Mouse (Mus musculus) heart, embryonic 15.5 days (tissue): ENCODE results near the gene Il34. TPM values are rescaled to one million over a fixed set of nuclear protein-coding genes. Genes with fewer than 3 reads are reported as not detected.

ENCODE experiments used
- ATAC-seq: fragments of 200-750 bp; cut with Nextera tagmentation; replicated peaks from 2 replicates; pipeline ENCODE4 v1.8.0; 2017; ENCODE audit warnings: low read depth, moderate TSS enrichment; ENCODE audit not compliant: insufficient number of reproducible peaks, insufficient read depth, low FRiP score
- H3K27ac ChIP-seq: fragments of 300-500 bp; sonication (generic); 2 replicates; pipeline ENCODE4 v1.5.1; 2015; ENCODE audit warnings: mild to moderate bottlenecking, inconsistent platforms
- H3K27me3 ChIP-seq: fragments of 300-500 bp; sonication (generic); 2 replicates; pipeline ENCODE4 v1.6.1; 2015; ENCODE audit warnings: inconsistent platforms
- H3K36me3 ChIP-seq: fragments of 300-500 bp; sonication (generic); 2 replicates; pipeline ENCODE4 v1.6.1; 2015; ENCODE audit warnings: mild to moderate bottlenecking, inconsistent platforms
- H3K4me1 ChIP-seq: fragments of 300-500 bp; sonication (generic); replicated peaks from 2 replicates; pipeline ENCODE4 v1.6.1; 2015; ENCODE audit warnings: inconsistent platforms
- H3K4me2 ChIP-seq: fragments of 300-500 bp; sonication (generic); 2 replicates; pipeline ENCODE4 v1.6.1; 2015; ENCODE audit warnings: inconsistent platforms, mild to moderate bottlenecking, moderate library complexity
- H3K4me3 ChIP-seq: fragments of 300-500 bp; sonication (generic); 2 replicates; pipeline ENCODE4 v1.5.1; 2015; ENCODE audit warnings: mild to moderate bottlenecking, inconsistent platforms
- H3K9ac ChIP-seq: fragments of 300-500 bp; sonication (generic); 2 replicates; pipeline ENCODE4 v1.6.1; 2015; ENCODE audit warnings: mild to moderate bottlenecking, inconsistent platforms
- H3K9me3 ChIP-seq: fragments of 300-500 bp; sonication (generic); replicated peaks from 2 replicates; pipeline ENCODE4 v1.6.1; 2016; ENCODE audit warnings: inconsistent platforms
- WGBS: fragments of 180-500 bp; shearing (Covaris S2); methylation state at CpG from one replicate; pipeline ENCODE4 v1.1.7; 2015; ENCODE audit warnings: mixed read lengths; 5-methylcytosine and 5-hydroxymethylcytosine counted together
- polyA plus RNA-seq: library from polyadenylated mRNA; unstranded; fragments of >200 nt; fragmentation: Nextera tagmentation; extraction: Ambion mirVana; gene quantifications from 2 replicates; pipeline ENCODE4 v1.2.1, GENCODE M21; 2015

Gene Il34
- polyA plus RNA-seq, 1 experiment from 2014 or later, result 0.94 TPM

DNA sequence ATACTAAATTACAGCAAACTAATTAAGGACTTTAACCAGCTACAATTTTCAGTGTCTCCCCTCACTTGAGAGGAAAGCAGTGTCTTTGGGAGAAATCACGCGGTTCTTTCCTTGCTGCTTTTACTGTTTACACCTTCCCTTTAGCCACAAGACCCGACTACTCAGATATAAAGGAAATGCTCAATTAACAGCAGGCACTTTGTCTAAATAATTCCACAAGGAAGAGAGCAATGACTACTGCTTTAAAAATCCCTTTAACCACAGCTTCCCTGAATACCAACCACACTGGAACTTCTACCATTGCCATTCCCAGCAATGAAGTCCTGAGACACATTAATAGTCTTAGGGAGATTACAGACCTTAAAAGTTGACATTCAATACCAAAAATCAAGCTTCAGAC lies 22.8 kb upstream of the Il34 start:
- Histone ChIP-seq H3K27me3 (no peaks in the 10 kb centered on the region), H3K4me1 (no peaks in the 10 kb centered on the region), H3K4me3 (no peak overlapping the region), H3K36me3 (peaks cover 88% of the 10 kb centered on the region), H3K27ac (no peak overlapping the region), H3K4me2 (no peak overlapping the region), H3K9me3 (no peaks in the 10 kb centered on the region), H3K9ac (no peak overlapping the region)
- ATAC-seq, result no peak
- WGBS, result 79% methylated on average over 3 of the region's 3 CpGs

DNA sequence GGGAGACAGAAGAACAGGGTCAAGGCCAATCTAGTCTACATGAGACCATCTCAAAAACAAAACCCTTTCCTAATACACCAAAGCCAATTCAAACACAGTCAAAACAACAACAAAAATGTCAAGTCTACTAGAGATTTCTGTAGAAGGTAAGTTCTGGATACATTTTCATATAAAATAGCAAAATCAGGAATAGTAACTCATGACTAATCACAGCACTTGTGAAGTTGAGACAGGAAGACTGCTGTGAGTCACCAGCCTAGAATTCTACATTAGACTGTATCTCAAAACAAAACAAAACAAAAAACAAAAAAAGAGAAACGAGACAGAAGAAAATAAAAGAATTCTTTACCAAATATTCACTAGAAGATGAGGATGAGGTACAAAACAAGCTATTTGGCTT lies 19.1 kb upstream of the Il34 start:
- no peak overlapping the region for H3K9ac ChIP-seq
- H3K36me3 ChIP-seq, result peaks cover 91% of the 10 kb centered on the region
- H3K27me3 ChIP-seq, result no peaks in the 10 kb centered on the region
- H3K27ac ChIP-seq, result no peak overlapping the region
- no peaks in the 10 kb centered on the region for H3K9me3 ChIP-seq
- ATAC-seq, result no peak
- no peak overlapping the region for H3K4me2 ChIP-seq
- H3K4me1 ChIP-seq, result no peaks in the 10 kb centered on the region
- H3K4me3 ChIP-seq, result no peak overlapping the region
- 75% methylated on average over 1 of the region's 1 CpGs for WGBS

DNA sequence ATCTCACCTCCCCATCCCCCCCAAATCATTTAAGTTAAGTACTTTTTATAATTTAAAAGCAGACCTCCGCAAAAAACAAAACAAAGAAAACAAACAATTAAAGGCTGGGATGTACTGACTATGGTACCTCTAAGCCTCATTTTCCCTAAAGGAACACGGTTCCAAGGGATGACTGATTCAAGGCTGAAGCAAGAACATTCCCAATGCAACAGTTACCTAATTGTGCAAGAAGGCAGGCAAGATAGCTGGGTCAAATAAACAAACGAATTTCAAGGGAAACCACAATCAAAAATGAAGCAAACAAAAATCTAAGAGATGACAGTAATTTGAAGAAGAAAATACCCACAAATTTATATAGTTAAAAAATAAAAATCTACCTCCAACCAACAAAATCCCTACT lies 16.2 kb upstream of the Il34 start:
- Histone ChIP-seq H3K27me3 (no peaks in the 10 kb centered on the region), H3K9ac (no peak overlapping the region), H3K27ac (no peak overlapping the region), H3K4me1 (no peaks in the 10 kb centered on the region), H3K4me3 (no peak overlapping the region), H3K4me2 (no peak overlapping the region), H3K9me3 (no peaks in the 10 kb centered on the region), H3K36me3 (peaks cover 98% of the 10 kb centered on the region)
- ATAC-seq, result no peak
- 88% methylated on average over 3 of the region's 3 CpGs for WGBS

DNA sequence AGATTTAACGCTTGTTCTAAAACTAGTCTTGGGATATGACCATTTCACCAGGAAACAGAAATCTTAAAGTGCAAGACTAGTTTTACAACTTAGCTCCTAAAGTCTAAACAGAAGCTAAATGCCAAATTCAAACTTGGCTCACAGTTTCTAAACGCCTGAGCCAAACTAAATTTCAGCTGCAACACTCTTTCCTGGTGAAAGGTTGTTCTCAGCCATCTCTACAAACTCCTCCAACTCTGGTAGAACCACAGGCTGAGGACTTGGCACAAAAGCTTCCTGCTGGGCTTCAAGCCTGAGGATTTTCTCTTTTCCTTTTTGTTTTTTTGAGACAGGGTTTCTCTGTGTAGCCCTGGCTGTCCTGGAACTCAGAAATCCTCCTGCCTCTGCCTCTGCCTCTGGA lies 14.5 kb upstream of the Il34 start:
- peaks cover 96% of the 10 kb centered on the region for H3K36me3 ChIP-seq
- H3K4me2 ChIP-seq, result no peak overlapping the region
- no peak overlapping the region for H3K4me3 ChIP-seq
- no peak overlapping the region for H3K9ac ChIP-seq
- peaks cover 6% of the 10 kb centered on the region; the same call in 1 of the 2 replicates for H3K4me1 ChIP-seq
- H3K27me3 ChIP-seq, result no peaks in the 10 kb centered on the region
- no peaks in the 10 kb centered on the region for H3K9me3 ChIP-seq
- 87% methylated on average over 2 of the region's 2 CpGs for WGBS
- no peak for ATAC-seq
- H3K27ac ChIP-seq, result no peak overlapping the region

DNA sequence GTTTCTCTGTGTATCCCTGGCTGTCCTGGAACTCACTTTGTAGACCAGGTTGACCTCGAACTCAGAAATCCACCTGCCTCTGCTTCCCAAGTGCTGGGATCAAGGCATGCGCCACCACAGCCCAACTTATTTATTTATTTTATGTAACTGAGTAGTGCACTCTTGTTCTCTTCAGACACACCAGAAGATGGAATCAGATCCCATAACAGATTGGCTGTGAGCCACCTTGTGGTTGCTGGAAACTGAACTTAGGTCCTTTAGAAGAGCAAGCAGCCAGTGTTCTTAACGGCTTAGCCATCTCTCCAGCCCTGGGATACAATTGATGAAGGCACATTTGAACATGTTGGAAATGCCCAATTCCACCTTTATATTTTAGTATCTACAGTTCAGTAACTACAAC lies 12.9 kb upstream of the Il34 start:
- WGBS, result 79% methylated on average over 3 of the region's 3 CpGs

DNA sequence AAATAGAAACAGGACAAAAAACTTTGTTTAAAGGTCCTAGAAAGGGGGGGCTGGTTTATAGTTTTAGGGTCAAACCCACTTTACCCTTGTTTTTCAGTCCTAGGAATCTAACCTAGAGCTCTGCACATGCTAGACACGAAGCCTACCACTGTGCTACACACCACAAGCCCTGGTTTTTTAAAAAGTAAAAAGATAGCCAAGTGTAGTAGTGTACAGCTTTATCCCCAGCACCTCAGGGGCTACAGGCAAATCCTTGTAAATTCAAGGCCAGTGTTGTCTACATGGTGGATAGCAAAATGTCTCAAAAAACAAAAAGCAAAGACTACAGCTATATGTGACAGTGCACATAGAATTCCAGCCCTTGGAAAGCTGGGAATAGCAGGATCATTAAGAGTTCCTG lies 11.3 kb upstream of the Il34 start:
- Histone ChIP-seq H3K27me3 (no peaks in the 10 kb centered on the region), H3K4me1 (peaks cover 6% of the 10 kb centered on the region; the same call in 1 of the 2 replicates), H3K27ac (no peak overlapping the region), H3K36me3 (peaks cover 98% of the 10 kb centered on the region), H3K4me3 (no peak overlapping the region), H3K4me2 (no peak overlapping the region), H3K9ac (no peak overlapping the region), H3K9me3 (no peaks in the 10 kb centered on the region)
- ATAC-seq, result no peak
- 83% methylated on average over 1 of the region's 1 CpGs for WGBS

More for the DNA sequence above, 12.9 kb upstream of the Il34 start:
- peaks cover 98% of the 10 kb centered on the region for H3K36me3 ChIP-seq
- H3K9me3 ChIP-seq, result no peaks in the 10 kb centered on the region
- no peak overlapping the region for H3K9ac ChIP-seq
- no peaks in the 10 kb centered on the region for H3K27me3 ChIP-seq
- H3K4me2 ChIP-seq, result no peak overlapping the region
- peaks cover 6% of the 10 kb centered on the region; the same call in 1 of the 2 replicates for H3K4me1 ChIP-seq
- H3K4me3 ChIP-seq, result no peak overlapping the region
- no peak overlapping the region for H3K27ac ChIP-seq
- no peak for ATAC-seq

DNA sequence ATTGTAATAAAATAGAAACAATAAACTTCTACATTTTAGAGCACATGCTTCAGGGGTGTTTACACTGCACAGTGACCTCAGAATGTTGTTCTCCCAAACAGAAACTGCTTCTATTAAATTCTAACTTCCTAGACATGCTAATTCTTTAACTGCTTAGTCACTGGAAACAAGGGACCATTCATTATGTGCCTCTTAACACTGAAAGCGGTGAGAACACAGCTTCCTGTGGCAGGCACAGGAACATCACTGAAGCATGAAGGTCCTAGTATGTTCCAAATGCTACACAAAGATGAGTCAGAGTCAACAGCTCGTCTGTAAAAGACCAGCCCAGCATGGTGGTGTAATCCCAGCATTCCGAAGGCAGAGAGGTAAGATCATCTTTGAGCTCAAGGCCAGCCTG lies 9.6 kb upstream of the Il34 start:
- Histone ChIP-seq H3K27ac (no peak overlapping the region), H3K36me3 (peaks cover 98% of the 10 kb centered on the region), H3K4me2 (no peak overlapping the region), H3K9me3 (no peaks in the 10 kb centered on the region), H3K4me1 (peaks cover 7% of the 10 kb centered on the region; the same call in 1 of the 2 replicates), H3K9ac (no peak overlapping the region), H3K27me3 (no peaks in the 10 kb centered on the region), H3K4me3 (no peak overlapping the region)
- no peak for ATAC-seq
- 63% methylated on average over 3 of the region's 3 CpGs for WGBS

DNA sequence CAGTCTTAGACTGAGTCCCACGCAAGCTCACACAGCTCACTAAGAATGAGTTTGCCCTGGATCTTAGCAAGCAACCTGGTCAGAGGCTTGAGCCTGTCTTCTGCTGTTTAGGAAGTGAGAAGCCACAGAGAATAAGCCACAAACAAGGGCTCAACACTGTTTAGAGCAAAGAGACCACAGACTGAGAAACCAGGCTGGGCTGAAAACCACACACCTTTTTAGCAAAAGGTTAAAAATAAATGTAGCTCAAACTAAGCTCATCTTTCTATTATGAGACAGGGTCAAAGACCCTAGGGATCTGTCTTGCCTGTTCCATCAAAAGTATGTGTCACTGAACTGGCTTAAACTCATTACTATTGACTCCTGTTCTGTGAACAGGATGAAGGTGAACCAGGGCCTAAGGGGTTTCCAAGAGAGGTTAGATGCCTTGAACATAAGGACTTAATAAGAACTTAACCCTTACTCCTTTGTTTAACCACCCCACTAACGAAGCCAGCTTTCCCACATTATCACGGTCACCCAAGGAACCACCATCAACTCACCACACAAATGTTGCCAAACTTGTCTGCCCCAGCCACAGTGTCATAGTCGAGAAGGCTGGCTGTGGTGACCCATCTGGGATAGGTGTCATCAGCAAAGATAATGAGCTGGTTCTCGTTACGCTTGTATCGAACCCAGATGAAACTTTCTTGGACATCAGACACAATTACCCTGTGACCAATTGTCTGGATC lies 7.5 kb upstream of the Il34 start:
- H3K9ac ChIP-seq, result no peak overlapping the region
- H3K4me3 ChIP-seq, result no peak overlapping the region
- H3K4me2 ChIP-seq, result no peak overlapping the region
- H3K4me1 ChIP-seq, result peaks cover 27% of the 10 kb centered on the region
- WGBS, result 89% methylated on average over 7 of the region's 7 CpGs
- no peaks in the 10 kb centered on the region for H3K9me3 ChIP-seq
- no peak overlapping the region for H3K27ac ChIP-seq
- no peak for ATAC-seq
- H3K36me3 ChIP-seq, result peaks cover 91% of the 10 kb centered on the region
- H3K27me3 ChIP-seq, result no peaks in the 10 kb centered on the region

DNA sequence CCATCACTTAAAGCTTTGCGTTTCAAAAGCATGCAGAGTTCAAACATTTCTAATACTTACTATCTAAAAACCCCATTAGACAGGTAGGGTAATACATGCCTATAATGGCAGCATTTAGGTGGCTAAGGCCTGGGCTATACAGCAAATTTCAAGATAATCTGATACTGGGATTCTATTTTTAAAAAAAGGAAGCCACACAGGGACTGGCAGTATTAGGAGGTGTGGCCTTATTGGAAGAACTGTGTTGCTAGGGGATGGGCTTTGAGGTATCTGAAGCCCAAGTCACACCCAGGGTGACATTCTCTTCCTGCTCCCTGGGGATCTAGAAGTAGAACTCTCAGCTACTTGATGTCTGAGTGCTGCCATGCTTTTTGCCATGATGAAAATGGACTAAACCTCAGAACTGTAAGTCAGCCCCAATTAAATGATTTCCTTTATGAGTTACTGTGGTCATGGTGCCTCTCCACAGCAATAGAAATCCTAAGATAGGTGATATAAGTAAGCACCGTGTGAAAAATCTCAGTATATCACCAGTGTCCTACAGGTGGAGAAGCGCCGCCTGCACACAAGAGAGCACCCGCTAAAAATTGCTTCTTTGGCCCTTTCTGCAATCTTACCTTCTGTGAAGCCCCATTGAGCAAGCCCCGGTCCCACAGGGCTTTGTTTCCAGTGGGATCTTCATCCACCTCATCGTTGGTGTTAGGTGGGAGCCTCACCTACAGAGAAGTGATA lies 6.8 kb upstream of the Il34 start:
- H3K36me3 ChIP-seq, result peaks cover 84% of the 10 kb centered on the region
- no peaks in the 10 kb centered on the region for H3K9me3 ChIP-seq
- no peak for ATAC-seq
- H3K27me3 ChIP-seq, result no peaks in the 10 kb centered on the region
- WGBS, result 94% methylated on average over 7 of the region's 7 CpGs
- H3K9ac ChIP-seq, result no peak overlapping the region
- H3K27ac ChIP-seq, result no peak overlapping the region
- H3K4me2 ChIP-seq, result no peak overlapping the region
- peaks cover 29% of the 10 kb centered on the region for H3K4me1 ChIP-seq
- H3K4me3 ChIP-seq, result no peak overlapping the region

DNA sequence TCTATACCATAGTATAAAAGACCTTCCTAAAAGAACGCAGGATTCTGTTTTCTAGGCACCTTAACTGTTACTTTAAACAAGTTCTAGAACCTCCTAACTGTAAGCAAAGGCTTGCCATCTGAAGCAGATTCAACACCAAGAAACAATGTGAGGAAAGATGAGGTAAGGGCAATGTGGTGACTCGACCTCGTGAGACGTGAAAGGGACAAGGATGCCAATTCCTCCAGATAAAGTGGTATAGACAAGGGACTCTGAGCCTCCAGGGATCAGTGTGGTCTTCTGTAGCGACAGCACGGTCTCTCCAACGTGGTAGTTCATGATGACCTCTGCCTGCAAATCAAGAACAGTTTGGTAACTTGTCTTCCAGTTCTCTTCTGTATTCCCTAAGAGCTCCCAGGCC lies 6.1 kb upstream of the Il34 start:
- 88% methylated on average over 7 of the region's 7 CpGs for whole genome bisulfite sequencing
- no peak overlapping the region for H3K9ac ChIP-seq
- no peaks in the 10 kb centered on the region for H3K9me3 ChIP-seq
- H3K4me2 ChIP-seq, result no peak overlapping the region
- no peak for ATAC-seq
- no peak overlapping the region for H3K27ac ChIP-seq
- no peak overlapping the region for H3K4me3 ChIP-seq
- peaks cover 29% of the 10 kb centered on the region for H3K4me1 ChIP-seq
- no peaks in the 10 kb centered on the region for H3K27me3 ChIP-seq
- H3K36me3 ChIP-seq, result peaks cover 77% of the 10 kb centered on the region

DNA sequence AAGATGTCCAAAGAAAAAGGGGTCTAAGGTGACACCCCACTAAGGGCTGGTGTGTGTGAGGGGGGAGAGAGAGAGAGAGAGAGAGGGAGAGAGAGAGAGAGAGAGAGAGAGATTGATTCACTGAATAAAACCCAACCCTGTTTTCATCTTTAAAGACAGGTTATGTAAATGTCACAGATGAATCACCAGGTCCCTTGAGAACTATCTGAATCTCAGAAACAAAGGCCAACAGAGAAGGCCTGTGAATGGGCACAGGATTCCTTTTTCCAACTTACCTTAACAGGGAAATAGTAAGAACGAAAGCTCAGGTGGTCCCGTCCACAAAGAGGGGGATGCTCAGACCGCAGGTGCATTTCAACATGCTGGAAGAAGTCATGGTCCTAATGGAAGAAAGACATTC lies 5.4 kb upstream of the Il34 start:
- 96% methylated on average over 3 of the region's 3 CpGs for WGBS
- peaks cover 27% of the 10 kb centered on the region for H3K4me1 ChIP-seq
- peaks cover 70% of the 10 kb centered on the region for H3K36me3 ChIP-seq
- no peak overlapping the region for H3K9ac ChIP-seq
- H3K4me3 ChIP-seq, result no peak overlapping the region
- H3K27me3 ChIP-seq, result no peaks in the 10 kb centered on the region
- no peak for ATAC-seq
- no peaks in the 10 kb centered on the region for H3K9me3 ChIP-seq
- no peak overlapping the region for H3K27ac ChIP-seq
- H3K4me2 ChIP-seq, result no peak overlapping the region
